In the genomic region with DNA sequence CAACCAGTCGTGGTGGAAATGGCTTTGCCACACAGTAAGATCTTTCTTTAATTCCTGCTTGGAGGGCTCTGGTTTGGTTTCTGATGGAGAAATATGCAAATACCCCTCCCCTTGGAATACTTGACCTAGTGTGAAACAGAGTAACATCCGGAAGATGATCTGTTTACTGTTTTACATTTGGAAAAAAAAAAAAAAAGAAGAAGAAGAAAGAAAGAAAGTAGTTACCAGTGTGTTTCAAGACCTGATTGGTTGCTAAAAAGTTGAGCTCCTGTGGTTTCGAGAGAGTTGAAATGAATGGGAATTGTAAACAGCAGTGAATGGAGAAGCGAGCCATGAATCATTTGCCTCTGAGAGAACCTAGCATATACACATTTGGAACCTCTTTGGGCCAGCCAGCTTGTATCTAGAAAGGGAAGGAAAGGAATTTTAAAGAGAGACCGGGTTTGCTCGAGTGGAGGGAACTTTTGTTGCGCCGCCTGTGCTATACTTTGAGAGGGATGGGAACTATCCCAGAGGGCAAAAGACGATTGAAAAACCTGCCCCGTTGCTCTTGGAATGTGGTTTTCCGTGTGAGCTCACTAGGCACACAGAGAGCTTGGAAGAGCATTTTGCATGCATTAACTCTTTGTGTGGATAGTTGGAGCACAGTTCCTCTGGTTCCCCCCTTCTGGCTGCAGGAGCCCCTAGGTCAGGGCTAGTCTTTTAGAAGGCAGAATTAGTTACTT, we compare ENCODE assay signal across 8 mouse cellular contexts.
DNase-seq lines count a peak whose midpoint lies in the region; ATAC-seq and TF ChIP-seq lines count a peak whose summit lies in the region.

No protein-coding gene starts in this region.

- H3K27ac ChIP-seq in lung, embryonic 14.5 days (ENCODE audit: low read depth) = peak overlapping the region; percentile 92
- no peak overlapping the region for H3K27ac ChIP-seq in forebrain, embryonic 13.5 days
- peak overlapping the region; percentile 83 for H3K27ac ChIP-seq in liver, embryonic 12.5 days
- H3K27ac ChIP-seq in small intestine, adult 2 months (ENCODE audit: insufficient read depth, low read depth, low read length) = peak overlapping the region; percentile 95
- H3K27ac ChIP-seq in layer of hippocampus, adult 2 months = no peak overlapping the region
- H3K27ac ChIP-seq in cerebellum, adult 2 months (ENCODE audit: insufficient read depth, low read length) = no peak overlapping the region

- peak overlapping the region; percentile 27 for H3K9ac ChIP-seq in lung, embryonic 14.5 days
- H3K9ac ChIP-seq in forebrain, embryonic 13.5 days = peak overlapping the region; percentile 43; the same call in 1 of the 2 replicates
- peak overlapping the region; percentile 29; the same call in 1 of the 2 replicates for H3K9ac ChIP-seq in liver, embryonic 12.5 days

- no peak for ATAC-seq in lung, embryonic 14.5 days (ENCODE audit: insufficient read depth)
- peak; percentile 36; the same call in 1 of the 2 replicates for ATAC-seq in forebrain, embryonic 13.5 days
- no peak for ATAC-seq in liver, embryonic 12.5 days

- peak overlapping the region; percentile 27 for H3K4me3 ChIP-seq in lung, embryonic 14.5 days (ENCODE audit: low read depth, low read length)
- peak overlapping the region; percentile 23 for H3K4me3 ChIP-seq in forebrain, embryonic 13.5 days
- H3K4me3 ChIP-seq in liver, embryonic 12.5 days = peak overlapping the region; percentile 51
- H3K4me3 ChIP-seq in small intestine, adult 2 months (ENCODE audit: low read depth, low read length) = peak overlapping the region; percentile 67
- no peak overlapping the region for H3K4me3 ChIP-seq in layer of hippocampus, adult 2 months
- H3K4me3 ChIP-seq in cerebellum, adult 2 months (replicated peaks; ENCODE audit: insufficient read depth, low read depth, low read length) = no peak overlapping the region

- peak; percentile 77 for DNase-seq in lung, embryonic 14.5 days
- no peak for DNase-seq in lung, postnatal 36 days
- no peak for DNase-seq in right cerebral cortex, postnatal 10 days (ENCODE audit: low spot score in 2 of 2)
- no peak for DNase-seq in layer of hippocampus, adult 2 months (ENCODE audit: low spot score in 2 of 2)
- DNase-seq in cerebellum, adult 2 months = no peak

- TF ChIP-seq POLR2A in small intestine, adult 2 months (IDR thresholded peaks at IDR 0.05; ENCODE audit: low read depth, low read length) = no peak
- TF ChIP-seq POLR2A in cerebellum, adult 2 months (IDR thresholded peaks at IDR 0.05; ENCODE audit: borderline replicate concordance, insufficient read depth, low read length) = no peak

- WGBS in lung, embryonic 14.5 days = under 1% methylated on average over 11 of the region's 11 CpGs
- 1% methylated on average over 11 of the region's 11 CpGs for WGBS in forebrain, embryonic 13.5 days
- 6% methylated on average over 11 of the region's 11 CpGs for WGBS in liver, embryonic 12.5 days (ENCODE audit: insufficient replicate concordance)
- 1% methylated on average over 11 of the region's 11 CpGs for WGBS in small intestine, adult 2 months
- WGBS in cerebellum, adult 2 months = 61% methylated on average over 11 of the region's 11 CpGs

- no peaks in the 10 kb centered on the region for H3K36me3 ChIP-seq in lung, embryonic 14.5 days (ENCODE audit: insufficient read depth)
- 0 out of 2 replicates have a peak, but pooled peaks cover 9% of the 10 kb centered on the region for H3K36me3 ChIP-seq in forebrain, embryonic 13.5 days (ENCODE audit: poor library complexity, severe bottlenecking)
- H3K36me3 ChIP-seq in liver, embryonic 12.5 days = no peaks in the 10 kb centered on the region
- H3K36me3 ChIP-seq in small intestine, adult 2 months (ENCODE audit: control insufficient read depth, insufficient read depth, low read length) = no peaks in the 10 kb centered on the region

- H3K4me2 ChIP-seq in lung, embryonic 14.5 days = peak overlapping the region; percentile 62
- H3K4me2 ChIP-seq in forebrain, embryonic 13.5 days = peak overlapping the region; percentile 55
- peak overlapping the region; percentile 78 for H3K4me2 ChIP-seq in liver, embryonic 12.5 days

- H3K9me3 ChIP-seq in lung, embryonic 14.5 days (ENCODE audit: low read depth, low read length) = no peaks in the 10 kb centered on the region
- H3K9me3 ChIP-seq in forebrain, embryonic 13.5 days (replicated peaks) = no peaks in the 10 kb centered on the region
- no peaks in the 10 kb centered on the region for H3K9me3 ChIP-seq in liver, embryonic 12.5 days (replicated peaks)

- TF ChIP-seq CTCF in lung, embryonic 14.5 days (IDR thresholded peaks at IDR 0.05; ENCODE audit: low read depth) = no peak
- no peak for TF ChIP-seq CTCF in small intestine, adult 2 months (IDR thresholded peaks at IDR 0.05; ENCODE audit: extremely low read depth, insufficient read length, insufficient replicate concordance, low read depth, low read length)
- TF ChIP-seq CTCF in layer of hippocampus, adult 2 months (conservative IDR thresholded peaks at IDR 0.05) = no peak
- no peak for TF ChIP-seq CTCF in cerebellum, adult 2 months (IDR thresholded peaks at IDR 0.05; ENCODE audit: borderline replicate concordance, insufficient read depth, low read depth, low read length)

- H3K4me1 ChIP-seq in lung, embryonic 14.5 days (ENCODE audit: insufficient read depth) = peaks cover 7% of the 10 kb centered on the region
- H3K4me1 ChIP-seq in forebrain, embryonic 13.5 days = peaks cover 30% of the 10 kb centered on the region
- peaks cover 43% of the 10 kb centered on the region for H3K4me1 ChIP-seq in liver, embryonic 12.5 days
- peaks cover 11% of the 10 kb centered on the region; the same call in 1 of the 2 replicates for H3K4me1 ChIP-seq in small intestine, adult 2 months (ENCODE audit: control insufficient read depth, insufficient read depth, insufficient read length, low read length)
- peaks cover 20% of the 10 kb centered on the region for H3K4me1 ChIP-seq in cerebellum, adult 2 months (ENCODE audit: control insufficient read depth, insufficient read depth, low read length)

- 0 out of 2 replicates have a peak, but pooled peaks cover 3% of the 10 kb centered on the region for H3K27me3 ChIP-seq in lung, embryonic 14.5 days (ENCODE audit: insufficient read depth, low read length)
- no peaks in the 10 kb centered on the region for H3K27me3 ChIP-seq in forebrain, embryonic 13.5 days
- peaks cover 39% of the 10 kb centered on the region for H3K27me3 ChIP-seq in liver, embryonic 12.5 days (replicated peaks)
- no peaks in the 10 kb centered on the region for H3K27me3 ChIP-seq in small intestine, adult 2 months (ENCODE audit: control insufficient read depth, insufficient read depth, low read length)
- H3K27me3 ChIP-seq in cerebellum, adult 2 months (ENCODE audit: control insufficient read depth, insufficient read depth, low read length) = no peaks in the 10 kb centered on the region

Comparison
In these comparisons a context has a peak if more than half of its experiments do, and no peak if none do; other contexts are left out.
1. H3K27ac ChIP-seq: peak in lung, embryonic 14.5 days (single experiment), liver, embryonic 12.5 days (single experiment) and small intestine, adult 2 months (single experiment); none in forebrain, embryonic 13.5 days (single experiment), layer of hippocampus, adult 2 months (single experiment) and cerebellum, adult 2 months (single experiment).
2. H3K4me3 ChIP-seq: peak in lung, embryonic 14.5 days (single experiment), forebrain, embryonic 13.5 days (single experiment), liver, embryonic 12.5 days (single experiment) and small intestine, adult 2 months (single experiment); none in layer of hippocampus, adult 2 months (single experiment) and cerebellum, adult 2 months (single experiment).
3. Peak in every context shown above with its lines, with median percentiles within 50 percentile points of each other: H3K4me2 ChIP-seq and H3K9ac ChIP-seq.